Mouse (Mus musculus): Measurements from ENCODE around the gene Olfr53.
"Not testable (repeated sequence)": the region's sequence is repeated elsewhere in the genome, so short reads cannot be mapped to it uniquely, and the experiment has no call there.

DNA sequence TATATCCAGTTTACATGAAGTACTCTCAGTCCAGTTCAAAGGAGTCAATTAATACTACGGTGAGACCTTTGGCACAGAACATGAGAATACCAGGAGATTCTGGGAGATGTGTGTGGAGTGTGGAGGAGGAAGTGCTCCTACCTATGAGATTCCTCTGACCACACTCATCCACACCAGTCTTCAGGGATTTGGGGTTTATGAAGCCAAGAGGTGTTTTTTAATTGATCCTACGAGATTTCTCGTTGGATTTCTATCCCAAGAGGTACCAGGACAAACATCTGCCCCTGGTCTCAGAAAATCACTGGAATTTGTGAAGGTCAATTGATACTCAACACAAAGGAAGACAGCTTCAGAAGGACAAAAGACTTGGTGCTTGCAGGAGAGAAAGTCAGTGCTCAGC, 17.6 kb upstream of the Olfr53 start, which contains the start of gene Olfr61:
- not testable (repeated sequence) for TF ChIP-seq GATA1 (IDR thresholded peaks at IDR 0.05; ENCODE audit: borderline replicate concordance, low read length); FLI1 (IDR thresholded peaks at IDR 0.05; ENCODE audit: low read length)
